Mouse (Mus musculus) brain, embryonic 14.5 days (tissue): Measurements from ENCODE around the gene Maats1.

Experiments used
- CTCF ChIP-seq: fragments of 200-500 bp; IDR thresholded peaks from 2 replicates; pipeline ENCODE4 v1.5.1; 2012; ENCODE audit warnings: inconsistent platforms, mild to moderate bottlenecking, moderate library complexity, borderline replicate concordance; ENCODE audit not compliant: insufficient read depth, insufficient read length; ENCODE audit errors: extremely low read depth
- POLR2A ChIP-seq: fragments of 200-500 bp; IDR thresholded peaks from 2 replicates; pipeline ENCODE4 v1.6.1; 2012; ENCODE audit warnings: mild to moderate bottlenecking, inconsistent platforms, borderline replicate concordance; ENCODE audit not compliant: poor library complexity, insufficient read depth, insufficient read length, severe bottlenecking; ENCODE audit errors: extremely low read depth

DNA sequence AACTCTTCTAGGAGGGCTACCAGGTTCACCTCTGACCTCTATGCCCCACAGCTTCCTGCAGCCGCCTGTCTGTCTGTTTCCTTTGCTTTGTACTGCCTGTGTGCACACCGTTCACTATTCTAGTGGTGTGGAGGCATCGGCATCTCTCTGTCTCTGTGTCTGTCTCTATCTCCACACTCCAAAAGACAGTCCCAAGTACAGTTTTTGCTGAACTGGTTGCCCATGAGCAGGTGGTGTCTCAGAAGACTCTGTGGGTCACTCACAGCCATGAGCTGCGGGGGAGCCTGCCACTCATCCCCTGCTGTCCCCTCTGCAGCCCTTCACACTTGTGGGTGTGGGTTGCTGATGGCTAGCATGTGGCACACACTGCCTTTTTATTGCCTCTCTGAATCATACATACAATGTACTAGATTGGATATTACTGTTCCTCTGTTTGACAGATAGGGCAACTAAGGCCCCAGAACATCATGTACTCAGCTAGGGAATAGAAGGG is 28.1 kb upstream of the Maats1 start:
- no peak for TF ChIP-seq CTCF
- TF ChIP-seq POLR2A = no peak
